Mouse (Mus musculus) lung, embryonic 14.5 days (tissue): ENCODE results near the gene Flrt1. TPM values are rescaled to one million over a fixed set of nuclear protein-coding genes. Genes with fewer than 3 reads are reported as not detected.

Source experiments
- ATAC-seq: fragments of 200-750 bp; cut with Nextera tagmentation; 2 replicates; pipeline ENCODE4 v1.8.0; 2017; ENCODE audit warnings: mild to moderate bottlenecking, moderate TSS enrichment, moderate library complexity; ENCODE audit not compliant: insufficient read depth
- DNase-seq: peaks from one replicate; pipeline ENCODE4 v3.0.0-alpha.2; 2015
- H3K27ac ChIP-seq: fragments of 300-500 bp; sonication (generic); 2 replicates; pipeline ENCODE4 v1.5.1; 2014; ENCODE audit warnings: low read depth, mild to moderate bottlenecking, moderate library complexity
- H3K27me3 ChIP-seq: fragments of 300-500 bp; sonication (generic); 2 replicates; pipeline ENCODE4 v1.6.1; 2014; ENCODE audit warnings: low read length, control low read depth; ENCODE audit not compliant: insufficient read depth
- H3K36me3 ChIP-seq: fragments of 300-500 bp; sonication (generic); 2 replicates; pipeline ENCODE4 v1.6.1; 2014; ENCODE audit warnings: control low read depth; ENCODE audit not compliant: insufficient read depth
- H3K4me1 ChIP-seq: fragments of 300-500 bp; sonication (generic); 2 replicates; pipeline ENCODE4 v1.6.1; 2014; ENCODE audit warnings: antibody characterized with exemption, control low read depth; ENCODE audit not compliant: insufficient read depth
- H3K4me2 ChIP-seq: fragments of 300-500 bp; sonication (generic); 2 replicates; pipeline ENCODE4 v1.6.1; 2014; ENCODE audit warnings: mild to moderate bottlenecking
- H3K4me3 ChIP-seq: fragments of 300-500 bp; sonication (generic); 2 replicates; pipeline ENCODE4 v1.5.1; 2014; ENCODE audit warnings: low read depth, low read length
- H3K9ac ChIP-seq: fragments of 300-500 bp; sonication (generic); 2 replicates; pipeline ENCODE4 v1.6.1; 2014
- H3K9me3 ChIP-seq: fragments of 300-500 bp; sonication (generic); 2 replicates; pipeline ENCODE4 v1.6.1; 2016; ENCODE audit warnings: low read depth, low read length, control low read depth
- CTCF ChIP-seq: IDR thresholded peaks from 2 replicates; pipeline ENCODE4 v1.5.1; 2016; ENCODE audit warnings: antibody characterized with exemption, low read depth
- WGBS: fragments of 180-500 bp; shearing (Covaris S2); extraction: QIAGEN DNeasy Blood & Tissue Kit; methylation state at CpG from one replicate; pipeline ENCODE4 v1.1.7; 2014; 5-methylcytosine and 5-hydroxymethylcytosine counted together
- polyA plus RNA-seq: library from polyadenylated mRNA; unstranded; fragments of >200 nt; fragmentation: Nextera tagmentation; extraction: Ambion mirVana; gene quantifications from 2 replicates; pipeline ENCODE4 v1.2.1, GENCODE M21; 2014

The Flrt1 gene
- polyA plus RNA-seq, 1 experiment from 2014 or later = 1.4 TPM

DNA sequence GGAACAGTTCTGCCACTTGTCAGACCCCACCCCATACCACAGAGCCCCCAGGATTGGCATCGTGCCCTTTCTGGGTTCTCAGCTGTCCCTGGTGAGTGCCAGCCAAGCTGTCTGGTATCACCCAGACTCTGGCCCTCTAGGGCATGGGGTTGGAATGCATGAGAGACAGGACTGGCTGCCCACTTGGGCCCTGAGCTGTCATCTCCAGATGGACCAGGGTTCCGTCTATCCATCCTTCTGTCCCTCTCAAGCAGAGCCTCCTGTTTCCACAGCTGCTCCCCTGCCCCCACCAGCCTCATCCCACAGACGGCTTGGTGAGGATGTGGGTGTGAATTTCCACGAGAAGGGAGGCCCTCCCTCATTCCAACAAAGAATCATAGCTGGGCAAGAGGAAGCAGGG lies 42.6 kb upstream of the Flrt1 start:
- Histone ChIP-seq H3K4me1 (peaks cover 16% of the 10 kb centered on the region), H3K27me3 (peaks cover 14% of the 10 kb centered on the region; the same call in 1 of the 2 replicates), H3K4me3 (no peak overlapping the region), H3K9ac (no peak overlapping the region), H3K9me3 (no peaks in the 10 kb centered on the region), H3K4me2 (no peak overlapping the region), H3K27ac (no peak overlapping the region), H3K36me3 (no peaks in the 10 kb centered on the region)
- no peak for TF ChIP-seq CTCF
- WGBS = 39% methylated on average over 4 of the region's 4 CpGs
- DNase-seq = no peak
- ATAC-seq = no peak

GRCm38 (mm10) chr19:7146376-7146775 lies 40.8 kb upstream of the Flrt1 start:
- ATAC-seq (no peak), DNase-seq (no peak)
- Histone ChIP-seq H3K9me3 (no peaks in the 10 kb centered on the region), H3K4me2 (no peak overlapping the region), H3K27ac (no peak overlapping the region), H3K36me3 (no peaks in the 10 kb centered on the region), H3K9ac (no peak overlapping the region), H3K4me3 (no peak overlapping the region), H3K27me3 (peaks cover 14% of the 10 kb centered on the region; the same call in 1 of the 2 replicates), H3K4me1 (peaks cover 16% of the 10 kb centered on the region)
- 70% methylated on average over 13 of the region's 13 CpGs for WGBS
- TF ChIP-seq CTCF = no peak

DNA sequence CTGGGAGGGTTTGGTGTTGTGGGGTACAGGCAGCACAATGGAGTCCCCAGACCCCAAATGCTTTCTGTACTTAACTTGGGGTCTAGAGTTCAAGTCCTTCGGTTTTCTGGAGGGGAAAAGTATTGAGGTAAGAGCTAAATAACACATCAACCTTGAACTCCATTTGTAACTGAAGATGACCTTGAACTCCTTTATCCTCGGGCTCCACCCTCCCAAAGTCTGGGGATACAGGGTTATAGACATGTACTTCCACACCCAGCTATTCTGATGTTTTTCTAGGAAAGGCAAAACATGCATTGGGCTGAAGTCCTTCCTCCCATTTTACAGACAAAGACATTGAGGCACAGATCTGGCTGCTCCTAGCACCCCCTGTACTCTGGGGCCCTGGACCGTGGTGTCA lies 38.9 kb upstream of the Flrt1 start:
- no peaks in the 10 kb centered on the region for H3K36me3 ChIP-seq
- H3K27ac ChIP-seq = no peak overlapping the region
- TF ChIP-seq CTCF = no peak
- no peak overlapping the region for H3K4me3 ChIP-seq
- H3K4me2 ChIP-seq = peak overlapping the region; percentile 70
- ATAC-seq (no peak), DNase-seq (no peak)
- no peaks in the 10 kb centered on the region for H3K9me3 ChIP-seq
- WGBS = 79% methylated on average over 3 of the region's 3 CpGs
- H3K9ac ChIP-seq = no peak overlapping the region
- H3K27me3 ChIP-seq = peaks cover 14% of the 10 kb centered on the region; the same call in 1 of the 2 replicates
- H3K4me1 ChIP-seq = peaks cover 16% of the 10 kb centered on the region

- DNase-seq = peak; percentile 88
- peaks cover 16% of the 10 kb centered on the region for H3K4me1 ChIP-seq
- peak; percentile 63 for ATAC-seq
- under 1% methylated on average over 20 of the region's 20 CpGs for WGBS
- no peak for TF ChIP-seq CTCF
- peak overlapping the region; percentile 30 for H3K4me3 ChIP-seq
- H3K36me3 ChIP-seq = no peaks in the 10 kb centered on the region
- no peaks in the 10 kb centered on the region for H3K9me3 ChIP-seq
- H3K4me2 ChIP-seq = peak overlapping the region; percentile 70
- H3K27me3 ChIP-seq = peaks cover 14% of the 10 kb centered on the region; the same call in 1 of the 2 replicates
- H3K9ac ChIP-seq = peak overlapping the region; percentile 42
- no peak overlapping the region for H3K27ac ChIP-seq
Observed at GRCm38 (mm10) chr19:7143854-7144253, 38.3 kb upstream of the Flrt1 start.

DNA sequence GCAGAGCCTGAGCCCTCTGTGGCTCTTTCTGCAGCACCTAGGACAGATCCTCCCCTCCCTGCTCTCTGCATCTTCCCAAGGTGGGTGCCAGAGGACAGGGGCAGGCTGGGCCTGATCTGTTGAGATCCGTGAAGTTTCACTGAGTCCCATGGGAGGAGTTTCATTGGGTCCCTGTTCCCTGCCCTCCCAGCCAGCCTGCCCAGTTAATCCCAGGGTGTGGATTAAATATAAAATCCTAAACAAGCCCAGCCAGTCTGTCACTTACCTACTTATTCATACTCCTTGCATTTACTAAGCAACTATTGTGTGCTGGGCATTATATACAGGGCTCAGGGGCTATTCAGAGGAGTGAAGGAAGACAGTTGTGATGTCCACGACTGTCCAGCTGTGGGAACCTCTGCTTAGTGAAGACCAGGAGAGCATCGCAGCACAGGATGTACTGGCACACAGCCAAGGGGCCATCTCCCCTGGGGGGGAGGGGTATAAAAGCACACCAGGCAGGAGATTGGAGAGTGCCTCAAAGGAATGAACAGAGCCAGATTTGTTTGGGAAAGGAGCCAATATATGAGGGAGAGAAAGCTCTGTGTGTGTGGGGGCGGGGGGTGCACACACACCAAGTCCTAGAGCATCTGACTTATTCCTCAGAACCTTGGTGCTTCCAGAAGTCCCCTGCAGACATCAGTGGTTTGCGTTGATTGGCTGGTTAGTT lies 36.8 kb upstream of the Flrt1 start:
- Histone ChIP-seq H3K4me1 (peaks cover 10% of the 10 kb centered on the region), H3K4me3 (no peak overlapping the region), H3K27ac (no peak overlapping the region), H3K27me3 (peaks cover 18% of the 10 kb centered on the region), H3K36me3 (no peaks in the 10 kb centered on the region), H3K4me2 (no peak overlapping the region), H3K9ac (no peak overlapping the region), H3K9me3 (no peaks in the 10 kb centered on the region)
- TF ChIP-seq CTCF = no peak
- WGBS = 27% methylated on average over 5 of the region's 5 CpGs
- DNase-seq (peak; percentile 75), ATAC-seq (peak; percentile 30)

GRCm38 (mm10) chr19:7140856-7141421 lies 35.4 kb upstream of the Flrt1 start:
- Histone ChIP-seq H3K9ac (no peak overlapping the region), H3K27me3 (peaks cover 23% of the 10 kb centered on the region)

GRCm38 (mm10) chr19:7140373-7140772 lies 34.8 kb upstream of the Flrt1 start:
- Histone ChIP-seq H3K4me1 (peaks cover 21% of the 10 kb centered on the region), H3K9me3 (no peaks in the 10 kb centered on the region), H3K27me3 (peaks cover 18% of the 10 kb centered on the region), H3K27ac (no peak overlapping the region), H3K4me3 (no peak overlapping the region), H3K4me2 (no peak overlapping the region), H3K9ac (peak overlapping the region; percentile 18; the same call in 1 of the 2 replicates), H3K36me3 (no peaks in the 10 kb centered on the region)
- DNase-seq (no peak), ATAC-seq (no peak)
- WGBS = 54% methylated on average over 6 of the region's 6 CpGs
- TF ChIP-seq CTCF = no peak

More at GRCm38 (mm10) chr19:7140856-7141421, 35.4 kb upstream of the Flrt1 start:
- Histone ChIP-seq H3K27ac (no peak overlapping the region), H3K4me2 (no peak overlapping the region), H3K9me3 (no peaks in the 10 kb centered on the region), H3K4me3 (no peak overlapping the region), H3K4me1 (peaks cover 16% of the 10 kb centered on the region), H3K36me3 (no peaks in the 10 kb centered on the region)
- DNase-seq (no peak), ATAC-seq (no peak)
- no peak for TF ChIP-seq CTCF
- WGBS = 64% methylated on average over 12 of the region's 12 CpGs
